Mouse (Mus musculus) embryonic fibroblast, embryonic 13.5 days (primary cell): ENCODE data around the gene Gm49366.

ENCODE experiments used
- CTCF ChIP-seq: IDR thresholded peaks from 2 replicates; pipeline ENCODE4 v1.5.1; 2011; ENCODE audit warnings: mild to moderate bottlenecking, control low read depth, low read length, moderate library complexity, borderline replicate concordance; ENCODE audit not compliant: insufficient read depth
- POLR2A ChIP-seq: IDR thresholded peaks from 2 replicates; pipeline ENCODE4 v1.6.1; 2011; ENCODE audit warnings: low read depth, mild to moderate bottlenecking, control low read depth, low read length, moderate library complexity

- no peak for TF ChIP-seq CTCF
- TF ChIP-seq POLR2A = no peak
Observed at GRCm38 (mm10) chr12:84034108-84034507, 4.6 kb upstream of the Gm49366 start.
